Mouse (Mus musculus) lung, postnatal 36 days (tissue): Measurements from ENCODE around the gene Gss.
"Not testable (repeated sequence)": the region's sequence is repeated elsewhere in the genome, so short reads cannot be mapped to it uniquely, and the experiment has no call there.

Experiments
- DNase-seq: peaks from one replicate; pipeline ENCODE4 v3.0.0; 2022; ENCODE audit warnings: mixed read lengths

Gss gene

DNA sequence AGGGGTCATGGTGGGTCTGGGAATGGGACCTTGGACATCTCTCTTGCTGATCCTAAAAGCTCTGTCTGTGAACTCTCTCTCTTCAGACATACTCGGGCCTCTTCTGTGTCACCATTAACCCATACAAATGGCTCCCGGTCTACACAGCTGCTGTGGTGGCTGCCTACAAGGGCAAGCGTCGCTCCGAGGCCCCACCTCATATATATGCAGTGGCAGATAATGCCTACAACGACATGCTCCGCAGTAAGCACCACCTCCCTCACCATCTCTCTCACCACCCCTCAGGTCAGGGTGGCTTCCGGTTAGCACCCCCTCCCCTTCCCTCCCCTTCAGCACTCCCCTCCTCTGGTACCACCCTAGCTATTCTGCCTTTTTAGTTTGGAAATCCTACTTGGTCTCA lies 21.3 kb upstream of the Gss start:
- no peak for DNase-seq

DNA sequence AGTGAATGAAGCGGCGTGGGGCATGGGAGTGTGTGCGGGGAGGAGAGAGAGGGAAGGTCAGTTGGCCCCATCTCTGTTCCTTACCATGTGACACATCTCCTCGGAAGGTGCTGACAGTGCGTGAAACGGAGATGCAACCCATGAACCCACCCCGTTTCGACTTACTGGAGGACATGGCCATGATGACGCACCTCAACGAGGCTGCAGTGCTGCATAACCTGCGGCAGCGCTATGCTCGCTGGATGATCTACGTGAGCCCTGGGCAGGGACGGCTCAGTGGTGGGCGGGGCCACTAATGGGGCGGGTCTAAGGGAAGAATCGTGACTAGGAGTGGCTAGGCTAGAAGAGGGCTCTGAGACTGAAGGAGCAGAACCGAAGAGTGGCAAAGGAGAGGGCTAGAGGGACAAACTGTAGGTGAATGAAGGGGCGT lies 20.7 kb upstream of the Gss start:
- peak; percentile 85 for DNase-seq

DNA sequence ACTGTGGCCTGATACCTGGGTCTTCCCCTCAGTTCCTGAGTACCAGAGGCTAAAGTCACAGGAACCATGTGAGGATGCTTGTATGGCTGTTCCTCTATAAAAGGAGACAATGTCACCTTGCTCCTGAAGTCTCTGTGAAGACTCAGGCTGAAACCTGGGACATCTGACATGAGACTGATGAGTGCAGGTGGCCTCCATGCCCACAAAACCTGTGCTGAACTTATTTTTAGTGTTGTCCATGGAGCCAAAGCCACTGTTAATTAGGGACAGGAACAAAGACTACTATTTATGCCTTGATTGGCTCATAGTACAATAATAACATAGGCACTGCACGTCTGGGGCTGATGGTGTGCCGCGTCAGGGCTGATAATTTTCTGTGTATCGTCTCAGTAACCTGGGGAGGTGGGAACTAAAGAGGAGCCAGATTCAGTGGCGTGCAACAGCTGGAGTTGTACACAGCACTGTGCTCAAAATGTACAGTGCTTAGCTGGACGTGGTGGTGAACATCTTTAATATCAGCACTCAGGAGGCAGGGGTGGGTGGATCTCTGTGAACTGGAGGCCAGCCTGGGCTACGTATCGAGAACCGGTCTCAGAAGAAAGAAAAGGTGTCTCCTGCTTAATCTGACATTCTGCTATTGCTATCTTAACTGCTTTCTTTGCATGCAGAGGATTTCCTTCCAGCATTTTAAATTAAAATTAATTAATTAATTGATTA lies 19.4 kb upstream of the Gss start:
- no peak for DNase-seq

DNA sequence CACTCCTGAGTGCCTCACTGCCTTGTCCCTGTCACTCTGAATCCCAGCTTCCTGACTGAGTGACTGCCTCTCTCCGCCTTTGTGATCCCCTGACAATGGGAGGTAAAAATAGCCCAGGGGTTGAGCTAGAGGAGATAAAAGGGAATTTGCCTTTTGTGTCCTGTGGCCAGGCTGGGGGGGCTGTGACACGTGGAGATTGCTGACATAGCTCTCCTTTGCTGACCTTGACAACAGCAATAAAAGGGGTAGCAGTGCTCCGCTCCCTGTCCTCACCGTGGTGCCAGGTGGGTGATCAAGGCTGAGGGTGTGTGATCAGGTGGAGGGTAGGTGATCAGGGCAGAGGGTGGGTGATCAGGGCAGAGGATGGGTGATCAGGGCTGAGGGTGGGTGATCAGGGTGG lies 18.4 kb upstream of the Gss start, which contains the start of gene Myh7b:
Myh7b (plus strand) TSS at position 235 of the 400 bp plus-strand sequence.
- no peak for DNase-seq

DNA sequence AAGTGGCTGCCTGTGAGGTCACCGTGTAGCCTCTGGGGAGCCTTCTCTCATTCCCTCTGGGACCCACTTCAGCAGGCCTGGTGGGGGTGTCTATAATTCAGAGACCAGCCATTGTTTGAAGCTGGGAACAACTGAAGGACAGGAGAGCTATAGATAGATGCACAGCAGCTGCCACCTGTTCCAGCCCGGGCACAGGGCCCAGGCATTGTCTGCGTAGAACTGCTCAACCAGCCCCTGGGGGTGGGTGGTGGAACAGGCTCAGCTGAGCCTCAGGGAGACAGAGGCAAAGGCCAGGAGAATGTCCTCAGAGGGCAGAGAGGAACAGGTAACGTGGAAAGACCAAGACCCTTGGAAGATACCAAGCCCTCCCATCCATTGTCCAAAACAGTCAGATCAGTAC lies 13.8 kb upstream of the Gss start:
- no peak for DNase-seq

DNA sequence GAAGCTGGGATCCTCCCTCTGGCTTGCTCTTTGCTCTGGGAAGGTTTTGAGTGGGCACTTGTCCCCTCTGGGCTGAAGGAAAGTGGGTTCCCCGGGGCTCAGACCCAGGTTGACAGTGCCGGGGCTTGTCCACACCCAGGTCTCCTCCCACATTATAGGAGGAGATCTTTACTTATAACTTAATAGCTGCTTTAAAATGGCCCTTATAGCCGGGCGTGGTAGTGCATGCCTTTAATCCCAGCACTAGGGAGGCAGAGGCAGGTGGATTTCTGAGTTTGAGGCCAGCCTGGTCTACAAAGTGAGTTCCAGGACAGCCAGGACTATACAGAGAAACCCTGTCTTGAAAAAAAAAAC lies 12.6 kb upstream of the Gss start:
- not testable (repeated sequence) for DNase-seq

DNA sequence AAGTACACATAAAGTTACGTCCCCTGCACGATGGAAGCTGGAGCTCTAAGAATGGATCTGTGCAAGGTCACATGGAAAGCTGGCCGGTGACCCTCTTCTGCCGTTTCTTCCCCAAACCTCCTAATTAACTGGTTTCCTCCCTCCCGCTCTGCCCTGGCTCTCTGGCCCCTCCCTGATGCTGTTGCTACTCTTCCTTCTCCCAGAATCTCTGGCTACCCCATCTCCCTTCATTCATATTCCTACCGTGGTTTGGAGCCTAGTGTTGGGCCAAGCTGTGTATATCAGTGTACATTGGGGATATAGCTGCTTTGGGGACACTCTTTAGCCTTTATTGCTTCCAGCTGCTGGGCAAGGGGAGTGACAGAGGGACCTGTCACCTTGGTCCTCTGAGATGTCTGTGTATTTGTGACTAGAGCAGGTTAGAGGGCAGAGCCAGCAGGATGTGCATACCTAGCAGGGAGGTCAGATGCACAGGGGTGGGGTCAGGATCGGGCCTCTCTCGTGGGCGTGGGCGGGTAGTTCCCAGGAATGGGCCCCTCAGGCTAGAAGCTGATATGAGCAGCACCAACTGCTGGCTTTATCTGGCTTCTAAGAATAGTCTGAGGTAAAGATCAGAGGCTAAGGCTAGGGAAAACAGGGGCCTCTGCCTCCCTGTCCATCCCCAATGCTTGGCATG lies 12.1 kb upstream of the Gss start:
- DNase-seq: no peak

DNA sequence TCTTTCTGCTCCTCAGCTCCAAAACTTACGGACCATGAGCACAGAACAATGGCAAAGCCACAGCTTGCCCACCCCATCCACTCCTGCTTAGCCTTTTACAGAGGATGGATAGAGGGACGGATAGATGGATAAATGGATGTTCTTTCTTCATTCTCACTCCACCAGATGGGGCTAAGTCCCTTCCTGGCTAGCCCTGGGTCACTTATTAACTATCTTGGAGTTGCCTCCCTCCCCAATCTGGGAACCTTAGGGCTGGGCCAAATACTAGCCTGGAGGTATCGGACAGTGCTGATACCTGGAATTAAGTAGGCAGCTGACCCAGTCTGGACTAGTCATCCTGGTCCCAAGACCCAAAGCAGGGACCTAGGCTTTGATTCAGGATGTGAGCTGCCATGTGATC lies 11.1 kb upstream of the Gss start:
- no peak for DNase-seq

DNA sequence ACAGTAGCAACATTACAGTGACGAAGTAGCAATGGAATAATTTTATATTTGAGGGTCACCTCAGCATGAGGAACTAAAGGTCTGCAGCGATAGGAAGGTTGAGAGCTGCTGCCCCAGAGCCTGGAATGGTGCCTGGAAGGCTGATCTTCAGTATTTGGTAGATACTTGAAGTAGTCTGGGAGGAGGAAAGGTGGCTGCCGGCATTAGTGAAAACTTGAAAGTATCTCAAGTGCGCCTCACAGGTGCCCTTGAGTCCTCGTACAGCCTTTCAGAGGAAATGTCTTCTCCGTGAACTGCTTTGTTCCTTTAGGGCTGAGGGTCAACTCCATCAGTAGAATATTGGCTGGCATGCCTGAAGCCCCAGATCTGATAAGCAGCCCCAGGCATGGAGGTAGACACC lies 2.9 kb upstream of the Gss start:
- DNase-seq: peak; percentile 62

DNA sequence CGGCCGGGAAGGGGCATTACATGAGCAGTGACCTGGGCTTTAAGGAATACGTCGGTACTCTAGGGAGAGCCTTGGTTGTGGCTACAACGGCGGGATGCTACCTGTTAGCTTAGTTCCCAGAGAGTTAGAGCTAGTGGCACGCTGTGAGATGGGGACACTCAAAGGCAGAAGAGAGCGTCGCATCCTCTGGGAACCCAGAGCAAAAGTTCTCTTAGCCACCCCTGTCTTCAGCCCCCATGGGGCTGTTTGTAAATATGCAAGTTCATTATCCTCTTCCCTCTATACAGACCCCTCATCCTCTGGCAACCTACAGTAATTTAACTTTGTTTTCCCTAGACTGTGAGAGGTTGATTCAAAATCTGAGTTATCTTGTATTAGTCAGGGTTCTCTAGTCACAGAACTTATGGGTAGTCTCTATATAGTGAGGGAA lies 259 bp upstream of the Gss start:
- no peak for DNase-seq

DNA sequence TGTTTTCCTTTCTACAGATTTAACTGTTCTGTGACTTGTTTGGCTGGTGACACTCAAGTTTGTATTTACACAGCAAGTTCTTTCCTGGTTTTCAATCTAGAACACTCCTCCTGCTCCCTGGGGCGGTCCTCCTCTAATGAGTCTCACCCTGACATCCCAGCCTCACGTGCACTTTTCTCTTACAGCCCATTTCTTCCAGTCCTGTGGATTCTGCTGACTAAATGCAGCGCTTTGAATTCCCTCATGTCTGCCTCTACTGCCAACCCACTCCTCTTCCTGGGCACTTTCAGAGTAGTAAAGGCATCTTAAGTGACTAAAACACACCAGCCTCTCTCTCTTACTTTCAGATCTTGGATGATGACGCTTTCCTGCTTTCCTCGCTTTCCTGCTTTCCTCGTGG lies 934 bp downstream of the Gss start:
- DNase-seq: peak; percentile 17

DNA sequence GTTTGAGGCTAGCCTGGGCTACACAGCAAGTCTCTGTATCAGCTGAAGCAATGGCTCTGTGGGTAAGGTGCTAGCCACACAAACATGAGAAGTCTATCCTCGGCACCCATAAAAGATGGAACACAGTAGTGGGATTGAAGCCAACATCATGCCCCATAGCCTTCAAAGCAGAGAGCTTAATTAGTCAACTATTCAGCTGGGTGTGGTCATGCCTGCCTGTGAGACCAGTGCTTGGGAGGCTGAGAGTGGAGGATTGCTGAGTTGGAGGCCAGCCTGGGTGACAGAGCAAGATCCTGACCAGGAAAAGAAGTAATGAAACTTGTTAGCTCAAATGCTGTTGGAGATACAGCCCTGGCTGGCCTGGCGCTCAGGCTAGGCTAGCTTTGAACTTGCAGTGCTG lies 1.7 kb downstream of the Gss start:
- DNase-seq: no peak

DNA sequence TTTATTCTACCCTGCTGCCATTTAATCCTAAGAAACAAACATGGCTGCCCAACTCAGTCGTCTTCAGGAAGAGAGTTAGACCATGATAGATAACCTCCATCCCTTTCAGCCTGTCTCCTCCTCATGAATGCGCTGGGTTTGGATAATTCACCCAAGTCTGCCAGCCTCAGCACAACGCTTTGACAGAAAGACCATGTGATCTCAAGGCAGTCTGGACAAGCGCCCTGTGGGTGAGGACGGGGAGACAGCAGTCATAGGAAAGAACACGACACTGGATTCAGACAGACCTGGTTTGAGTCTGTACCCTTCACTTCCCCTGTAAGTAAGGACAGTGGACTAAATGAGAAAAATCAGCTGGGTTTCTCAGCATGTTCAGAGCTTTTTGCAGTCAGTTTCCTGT lies 3.1 kb downstream of the Gss start:
- DNase-seq: no peak

DNA sequence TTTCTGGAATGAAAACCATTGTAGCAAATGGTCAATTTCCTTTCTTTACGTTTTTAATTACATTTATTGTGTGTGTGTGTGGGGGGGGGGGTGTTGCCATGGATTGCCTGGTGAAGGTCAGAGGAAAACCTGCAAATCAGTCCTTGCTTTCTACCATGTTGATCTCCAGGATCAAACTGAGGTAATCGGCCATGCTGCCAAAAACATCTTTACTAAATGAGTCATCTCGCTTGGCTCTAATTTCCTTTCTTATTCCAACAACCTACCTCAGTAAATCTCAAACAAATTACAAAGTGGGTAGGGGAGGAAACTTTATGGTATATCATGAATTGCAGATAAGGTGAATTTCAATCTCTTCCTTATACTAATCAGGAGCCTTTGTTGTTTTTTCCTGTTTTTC lies 4.5 kb downstream of the Gss start:
- DNase-seq: peak; percentile 14

DNA sequence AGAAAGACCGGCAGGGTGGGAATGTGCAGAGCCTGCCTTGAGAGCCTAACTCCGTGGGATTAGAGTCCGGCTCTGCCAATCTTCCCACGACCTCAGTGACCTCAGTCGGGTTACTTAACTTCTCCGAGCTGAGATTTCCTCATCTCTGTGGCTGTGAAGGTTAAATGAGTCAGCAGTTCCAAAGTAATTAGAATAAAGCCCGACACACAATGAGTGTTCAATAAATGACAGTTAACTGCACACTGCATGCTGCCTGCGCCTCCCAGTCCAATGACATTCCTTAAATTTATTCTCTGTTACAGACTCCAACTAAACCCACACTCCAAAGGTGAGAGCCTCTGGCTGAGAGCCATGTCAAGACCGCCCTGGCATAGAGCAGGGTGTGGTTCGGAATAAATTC lies 7.1 kb downstream of the Gss start:
- peak; percentile 60 for DNase-seq

DNA sequence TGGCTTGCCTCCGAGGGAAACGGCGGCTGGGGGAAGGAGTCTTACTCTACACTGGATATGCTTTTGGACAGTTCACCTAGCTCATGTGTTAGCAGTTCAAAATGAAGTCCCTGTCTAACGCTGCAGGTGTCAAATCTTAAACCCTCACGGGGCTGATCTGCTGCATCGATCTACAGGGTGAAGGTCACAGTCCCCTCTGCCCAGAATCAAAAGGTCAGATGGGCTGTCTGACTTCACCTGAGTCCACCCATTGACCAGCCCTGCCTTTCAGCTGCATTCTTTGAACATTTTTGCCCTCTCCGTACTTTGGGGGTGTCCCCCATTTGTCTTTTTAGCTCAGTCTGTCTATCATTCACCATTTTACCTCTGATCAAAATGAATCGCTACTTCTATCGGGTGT lies 7.5 kb downstream of the Gss start:
- DNase-seq: no peak

DNA sequence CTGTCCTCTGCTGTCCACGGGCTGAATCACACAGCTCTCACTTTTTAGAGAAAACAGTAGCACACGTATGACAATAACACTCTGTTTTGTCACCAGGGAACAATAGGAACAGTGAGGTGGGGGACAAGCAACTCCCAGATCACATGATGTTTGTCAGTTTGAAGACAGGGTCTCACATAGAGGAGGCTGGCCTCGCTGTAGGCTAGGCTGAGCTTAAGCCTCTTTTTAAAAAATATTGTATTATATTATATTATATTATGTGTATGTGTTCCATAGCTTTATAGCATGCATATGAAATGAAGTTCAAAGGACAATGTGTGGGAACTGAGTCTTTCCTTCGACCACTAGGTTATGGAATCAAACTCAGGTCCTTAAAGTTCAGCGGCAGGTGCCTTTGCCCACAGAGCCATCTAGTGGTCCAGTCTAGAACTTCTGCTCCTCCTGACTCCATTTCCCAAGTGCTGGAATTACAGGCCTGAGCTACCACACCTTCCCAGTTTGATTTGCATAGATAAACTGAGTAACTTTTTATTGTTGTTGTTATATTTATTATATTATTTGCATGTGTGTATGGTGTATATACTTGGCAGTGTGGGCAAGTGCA lies 8.6 kb downstream of the Gss start:
- peak; percentile 85 for DNase-seq

DNA sequence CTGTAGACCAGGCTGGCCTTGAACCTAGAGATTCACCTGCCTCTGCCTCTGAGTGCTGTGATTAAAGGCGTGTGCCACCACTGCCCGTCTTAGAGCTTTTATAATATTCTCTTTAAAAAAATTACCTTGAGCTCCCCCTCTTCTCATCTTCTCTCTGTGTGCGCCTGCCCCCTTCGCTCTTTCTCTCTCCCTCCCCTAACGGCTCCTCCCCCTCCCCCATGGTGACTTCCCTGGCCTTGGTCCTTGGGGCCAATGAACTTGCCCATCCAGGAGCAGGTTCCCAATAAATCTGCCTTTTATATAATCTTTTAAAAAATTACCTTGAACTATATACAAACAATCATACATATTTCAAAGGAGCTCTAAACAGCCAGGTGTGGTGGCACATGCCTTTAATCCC lies 9.6 kb downstream of the Gss start:
- DNase-seq: no peak

DNA sequence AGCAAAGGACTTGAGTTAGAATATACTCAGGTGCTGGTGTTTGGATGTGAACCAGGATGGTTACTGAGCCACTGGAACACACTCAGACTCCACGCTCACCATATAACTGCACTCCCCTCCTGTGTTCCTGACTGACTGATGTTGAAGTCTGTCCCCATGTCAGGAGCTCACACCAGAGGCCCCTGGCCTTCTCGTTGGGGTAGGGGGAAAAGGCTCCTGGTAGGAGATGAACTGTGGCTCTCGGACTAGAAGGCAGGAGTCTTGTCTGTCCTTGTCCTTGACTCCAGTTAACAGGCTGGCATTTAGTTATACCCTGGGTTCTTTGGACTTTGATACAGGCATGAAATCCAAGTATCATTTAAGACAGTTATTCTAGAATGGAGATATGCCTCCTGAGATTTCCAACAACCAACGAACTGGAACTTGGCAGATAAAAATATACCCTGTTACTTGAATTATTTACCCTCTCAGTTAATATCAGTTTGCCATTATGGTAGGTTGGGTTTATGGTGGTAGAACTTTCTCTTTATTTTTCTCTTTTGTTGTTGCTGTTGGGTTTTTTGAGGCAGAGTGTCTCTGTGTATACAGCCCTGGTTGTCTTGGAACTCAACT lies 10.1 kb downstream of the Gss start:
- no peak for DNase-seq

DNA sequence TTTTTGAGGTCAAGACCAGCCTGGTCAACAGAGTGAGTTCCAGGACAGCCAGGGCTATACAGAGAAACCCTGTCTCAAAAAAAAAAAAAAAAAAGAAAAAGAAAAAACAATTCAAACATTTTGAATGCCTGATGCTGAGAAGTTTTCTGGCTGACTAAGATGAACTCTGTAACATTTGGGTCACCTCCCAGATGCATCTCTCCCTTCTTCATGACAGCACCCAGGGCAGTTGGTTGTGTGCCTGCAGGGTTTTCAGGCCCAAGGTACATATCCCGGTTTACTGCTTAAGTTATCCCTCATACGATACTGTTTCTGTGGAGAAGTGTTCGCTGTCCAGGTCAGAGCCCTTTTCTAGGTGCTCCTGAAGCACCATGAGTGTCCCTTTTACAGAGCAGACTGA lies 12.3 kb downstream of the Gss start:
- no peak for DNase-seq

DNA sequence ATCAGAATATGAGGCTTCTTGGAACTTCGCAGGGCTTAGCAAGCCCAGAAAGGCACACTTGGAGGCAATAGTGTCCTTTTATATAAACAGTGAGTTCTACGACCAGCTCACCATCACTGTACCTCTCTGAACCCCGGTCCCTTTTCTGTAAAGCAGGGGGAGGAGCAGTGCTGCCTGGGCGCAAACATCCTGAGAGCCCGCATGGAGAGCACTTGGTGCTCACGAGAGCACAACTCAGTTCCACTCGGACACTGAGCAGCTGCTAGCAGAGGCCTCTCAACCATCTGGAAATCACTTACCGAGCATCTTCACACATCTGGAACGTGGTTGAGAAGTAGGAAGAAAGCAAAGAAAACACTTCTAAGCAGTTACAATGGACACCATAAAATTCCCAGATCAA lies 16.0 kb downstream of the Gss start:
- DNase-seq: peak; percentile 42

DNA sequence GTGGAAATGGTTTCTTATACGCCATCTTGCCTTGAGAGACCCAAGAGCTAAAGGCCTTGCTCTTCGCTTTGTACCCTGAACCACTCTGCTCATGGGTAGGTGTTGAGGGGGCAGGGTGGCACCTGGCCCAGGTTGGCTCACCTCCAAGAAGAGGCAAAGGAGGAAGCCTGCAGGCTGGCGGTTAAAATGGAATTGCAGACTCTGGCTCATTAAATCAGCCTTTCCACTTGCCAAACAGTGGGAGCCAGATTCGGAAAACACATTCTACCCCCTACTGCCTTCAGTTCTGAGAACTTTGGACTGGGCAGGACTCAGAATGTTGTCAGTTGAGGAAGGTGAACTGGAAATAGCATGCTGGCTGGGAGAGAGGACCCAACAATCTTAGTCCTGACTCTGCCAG lies 17.9 kb downstream of the Gss start:
- DNase-seq: peak; percentile 30

DNA sequence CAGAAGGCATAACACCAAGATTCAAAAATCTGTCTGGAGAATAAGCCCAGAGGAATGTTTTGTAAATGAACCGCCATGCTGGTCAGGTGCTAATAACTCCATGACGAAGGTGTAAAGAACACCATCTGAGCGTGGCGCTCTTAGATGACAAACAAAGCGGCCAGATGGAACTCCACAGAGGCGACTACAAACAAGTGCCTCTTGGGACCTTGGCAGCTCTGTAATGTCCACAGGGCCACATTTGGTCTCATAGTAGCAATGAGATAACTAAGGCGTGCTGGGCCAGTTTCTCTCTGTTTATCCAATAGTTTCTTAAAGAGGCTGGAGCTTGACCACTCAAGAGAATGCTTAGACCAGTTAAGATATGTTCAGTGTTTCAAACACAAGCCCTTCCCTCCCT lies 18.6 kb downstream of the Gss start:
- peak; percentile 55 for DNase-seq

DNA sequence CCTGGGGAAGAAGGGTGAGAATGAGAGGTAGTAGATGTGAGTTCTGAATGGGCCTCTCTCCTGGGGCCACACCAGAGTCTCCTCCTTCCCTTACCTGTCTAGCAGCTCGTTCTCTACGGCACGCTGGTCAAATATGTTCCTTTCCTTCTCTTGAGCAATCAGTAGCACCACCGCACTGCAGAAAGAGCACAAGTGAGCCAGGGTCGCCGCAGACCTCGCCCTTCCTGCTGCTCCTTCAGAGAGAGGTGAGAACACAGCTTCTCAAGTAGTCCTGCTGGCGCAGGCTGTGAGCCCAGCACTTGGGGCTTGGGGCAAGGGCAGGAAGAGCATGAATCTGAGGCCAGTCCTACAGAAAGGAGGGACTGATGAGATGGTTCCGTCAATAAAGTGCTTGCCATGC lies 19.6 kb downstream of the Gss start:
- peak; percentile 59 for DNase-seq
